Mouse (Mus musculus) CH12.LX (cell line): Measurements from ENCODE around the gene Sf3b3. TPM values are rescaled to one million over a fixed set of nuclear protein-coding genes. Genes with fewer than 3 reads are reported as not detected.

Source experiments
- DNase-seq: peaks from one replicate; pipeline ENCODE4 v3.0.0-alpha.2; 2013; ENCODE audit errors: extremely low read depth
- H3K27ac ChIP-seq: 2 replicates; pipeline ENCODE4 v1.5.1; 2012; ENCODE audit warnings: low read depth, mild to moderate bottlenecking, control low read depth, moderate library complexity; ENCODE audit not compliant: insufficient read depth
- H3K27me3 ChIP-seq: replicated peaks from 2 replicates; pipeline ENCODE3; 2012; ENCODE audit warnings: inconsistent platforms
- H3K36me3 ChIP-seq, 2 experiments: replicated peaks in 1 of 2; 2 replicates each; pipeline versions ENCODE3 to v1.6.1; 2012; ENCODE audit warnings: inconsistent platforms in 1 of 2, low read length in 1 of 2, mild to moderate bottlenecking in 1 of 2, mixed read lengths in 1 of 2, moderate library complexity in 1 of 2; ENCODE audit not compliant: control insufficient read depth in 1 of 2, insufficient read depth in 1 of 2
- H3K4me1 ChIP-seq, 2 experiments: 2 replicates each; pipeline ENCODE4 v1.6.1; 2012; ENCODE audit warnings: inconsistent platforms in 1 of 2, moderate library complexity in 1 of 2; ENCODE audit not compliant: insufficient read depth in 2 of 2, control insufficient read depth in 1 of 2
- H3K4me2 ChIP-seq: 2 replicates; pipeline ENCODE4 v1.6.1; 2012; ENCODE audit warnings: low read depth, mild to moderate bottlenecking, control low read depth; ENCODE audit not compliant: poor library complexity, insufficient read depth, severe bottlenecking
- H3K4me3 ChIP-seq, 3 experiments: fragments of 150-350 bp in 1 of 3; sonication (generic) in 1 of 3; replicated peaks in 1 of 3; 2 replicates each; pipeline versions ENCODE3 to v1.5.1; 2011 to 2012; ENCODE audit warnings: low read depth in 2 of 3, low read length in 2 of 3, mild to moderate bottlenecking in 2 of 3, moderate library complexity in 2 of 3, control low read depth in 1 of 3, improper control_type of control experiment in 1 of 3, inconsistent platforms in 1 of 3, mixed read lengths in 1 of 3; ENCODE audit not compliant: poor library complexity in 1 of 3
- H3K79me2 ChIP-seq: replicated peaks from 2 replicates; pipeline ENCODE4 v1.6.1; 2012; ENCODE audit warnings: mild to moderate bottlenecking, moderate library complexity; ENCODE audit not compliant: control insufficient read depth, poor library complexity, insufficient read depth, severe bottlenecking; ENCODE audit errors: extremely low read depth
- H3K9ac ChIP-seq: 2 replicates; pipeline ENCODE4 v1.6.1; 2012; ENCODE audit warnings: low read depth, mild to moderate bottlenecking, control low read depth, moderate library complexity; ENCODE audit not compliant: insufficient read depth
- H3K9me3 ChIP-seq: replicated peaks from 2 replicates; pipeline ENCODE3; 2012; ENCODE audit warnings: low read length, inconsistent platforms, mixed read lengths
- BHLHE40 ChIP-seq: IDR thresholded peaks from 2 replicates; pipeline ENCODE4 v1.6.1; 2011; ENCODE audit warnings: mild to moderate bottlenecking, low read depth, low read length, improper control_type of control experiment
- CHD1 ChIP-seq: IDR thresholded peaks from 2 replicates; pipeline ENCODE4 v1.6.1; 2012; ENCODE audit warnings: low read depth, low read length, improper control_type of control experiment, inconsistent platforms
- ELF1 ChIP-seq: IDR thresholded peaks from 2 replicates; pipeline ENCODE4 v1.6.1; 2014; ENCODE audit warnings: low read depth, mild to moderate bottlenecking, inconsistent platforms, low read length, improper control_type of control experiment
- EP300 ChIP-seq: IDR thresholded peaks from 2 replicates; pipeline ENCODE4 v1.6.1; 2011; ENCODE audit warnings: low read length, improper control_type of control experiment
- GABPA ChIP-seq: IDR thresholded peaks from 2 replicates; pipeline ENCODE4 v1.6.1; 2012; ENCODE audit warnings: low read depth, low read length, improper control_type of control experiment, inconsistent platforms; ENCODE audit not compliant: insufficient replicate concordance
- HCFC1 ChIP-seq: IDR thresholded peaks from 2 replicates; pipeline ENCODE4 v1.6.1; 2012; ENCODE audit warnings: low read depth, mild to moderate bottlenecking, inconsistent platforms, low read length, improper control_type of control experiment
- IRF4 ChIP-seq: IDR thresholded peaks from 2 replicates; pipeline ENCODE4 v1.6.1; 2014; ENCODE audit warnings: low read depth, mild to moderate bottlenecking, inconsistent platforms, low read length, improper control_type of control experiment
- JUN ChIP-seq: IDR thresholded peaks from 2 replicates; pipeline ENCODE4 v1.6.1; 2011; ENCODE audit warnings: low read depth, mild to moderate bottlenecking, low read length, improper control_type of control experiment, moderate library complexity; ENCODE audit not compliant: insufficient read depth
- MAX ChIP-seq: IDR thresholded peaks from 2 replicates; pipeline ENCODE4 v1.6.1; 2011; ENCODE audit warnings: low read length, improper control_type of control experiment
- MAZ ChIP-seq: IDR thresholded peaks from 2 replicates; pipeline ENCODE4 v1.6.1; 2012; ENCODE audit warnings: low read depth, mild to moderate bottlenecking, inconsistent platforms, low read length, improper control_type of control experiment, moderate library complexity
- MXI1 ChIP-seq: IDR thresholded peaks from 2 replicates; pipeline ENCODE4 v1.6.1; 2011; ENCODE audit warnings: mild to moderate bottlenecking, low read depth, low read length, improper control_type of control experiment
- MYC ChIP-seq: IDR thresholded peaks from 2 replicates; pipeline ENCODE4 v1.6.1; 2011; ENCODE audit warnings: low read depth, mild to moderate bottlenecking, improper control_type of control experiment, low read length
- POLR2A ChIP-seq: IDR thresholded peaks from 2 replicates; pipeline ENCODE4 v1.6.1; 2011; ENCODE audit warnings: low read depth, mild to moderate bottlenecking, improper control_type of control experiment, low read length
- POLR2AphosphoS2 ChIP-seq: IDR thresholded peaks from 2 replicates; pipeline ENCODE4 v1.6.1; 2011; ENCODE audit warnings: low read depth, low read length, improper control_type of control experiment
- RCOR1 ChIP-seq: conservative IDR thresholded peaks from 2 replicates; pipeline ENCODE4 v1.6.1; 2012; ENCODE audit warnings: low read depth, mild to moderate bottlenecking, inconsistent platforms, low read length, improper control_type of control experiment
- SIN3A ChIP-seq: IDR thresholded peaks from 2 replicates; pipeline ENCODE4 v1.6.1; 2012; ENCODE audit warnings: low read length, improper control_type of control experiment, inconsistent platforms
- TCF12 ChIP-seq: IDR thresholded peaks from 2 replicates; pipeline ENCODE4 v1.6.1; 2014; ENCODE audit warnings: low read depth, mild to moderate bottlenecking, inconsistent platforms, low read length, improper control_type of control experiment
- UBTF ChIP-seq: IDR thresholded peaks from 2 replicates; pipeline ENCODE4 v1.6.1; 2012; ENCODE audit warnings: low read depth, mild to moderate bottlenecking, inconsistent platforms, low read length, improper control_type of control experiment, moderate library complexity
- ZMIZ1 ChIP-seq: IDR thresholded peaks from 2 replicates; pipeline ENCODE4 v1.6.1; 2012; ENCODE audit warnings: low read depth, mild to moderate bottlenecking, inconsistent platforms, low read length, improper control_type of control experiment
- ZNF384 ChIP-seq: IDR thresholded peaks from 2 replicates; pipeline ENCODE4 v1.6.1; 2012; ENCODE audit warnings: low read depth, low read length, improper control_type of control experiment, inconsistent platforms
- dilution Hi-C: fragments of 300-500 bp; cut with MboI; formaldehyde crosslinking; loops from 2 replicates; pipeline ENCODE4 v1.14.3; 2020; ENCODE audit warnings: low sequenced_read_pairs; ENCODE audit not compliant: extremely low pct_unique_long_range_greater_than_20kb, extremely low pct_ligation_motif_present
- in situ Hi-C: fragments of 300-500 bp; cut with MboI; formaldehyde crosslinking; loops from 3 replicates; pipeline ENCODE4 v1.14.3; 2019; ENCODE audit warnings: low sequenced_read_pairs, low pct_ligation_motif_present, low pct_unique_long_range_greater_than_20kb, mixed read lengths
- polyA plus RNA-seq: library from polyadenylated mRNA; unstranded; fragments of >175 nt; gene quantifications from 2 replicates; pipeline ENCODE4 v1.2.1, GENCODE M21; 2012; ENCODE audit warnings: low read depth; ENCODE audit not compliant: insufficient read length
- total RNA-seq, 2 experiments: library from RNA; depleted of rRNA; stranded (reverse); fragments of 300-350 nt in 1 of 2; fragments of >200 nt in 1 of 2; gene quantifications; 2 replicates each; pipeline ENCODE4 v1.2.3; 2012 to 2014

The Sf3b3 gene
- total and polyA plus RNA-seq, 3 experiments = 136 to 213 (median 137) TPM

DNA sequence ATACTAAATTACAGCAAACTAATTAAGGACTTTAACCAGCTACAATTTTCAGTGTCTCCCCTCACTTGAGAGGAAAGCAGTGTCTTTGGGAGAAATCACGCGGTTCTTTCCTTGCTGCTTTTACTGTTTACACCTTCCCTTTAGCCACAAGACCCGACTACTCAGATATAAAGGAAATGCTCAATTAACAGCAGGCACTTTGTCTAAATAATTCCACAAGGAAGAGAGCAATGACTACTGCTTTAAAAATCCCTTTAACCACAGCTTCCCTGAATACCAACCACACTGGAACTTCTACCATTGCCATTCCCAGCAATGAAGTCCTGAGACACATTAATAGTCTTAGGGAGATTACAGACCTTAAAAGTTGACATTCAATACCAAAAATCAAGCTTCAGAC is 18.1 kb downstream of the Sf3b3 start:
- Histone ChIP-seq H3K27me3 (no peaks in the 10 kb centered on the region), H3K27ac (no peak overlapping the region), H3K4me3 (no peak overlapping the region), H3K36me3 (peaks cover 76 to 100% of the 10 kb centered on the region in 2 experiments), H3K4me1 (peaks cover 0 to 2% of the 10 kb centered on the region in 2 experiments; a peak in 1 of 4 replicates), H3K9ac (no peak overlapping the region), H3K9me3 (no peaks in the 10 kb centered on the region), H3K4me2 (no peak overlapping the region), H3K79me2 (peaks cover 62% of the 10 kb centered on the region)
- in situ Hi-C loops = loop anchor here (25.0 kb wide), 2 partner anchors 191 to 459 kb away; no protein-coding TSS in a partner anchor
- TF ChIP-seq HCFC1 (no peak), MAX (no peak), CHD1 (no peak), ZMIZ1 (no peak), TCF12 (no peak), UBTF (no peak), POLR2A (no peak), MAZ (no peak), RCOR1 (no peak), BHLHE40 (no peak), EP300 (no peak), MXI1 (no peak), ZNF384 (no peak)
- dilution Hi-C loops = no loop called here
- no peak for DNase-seq

DNA sequence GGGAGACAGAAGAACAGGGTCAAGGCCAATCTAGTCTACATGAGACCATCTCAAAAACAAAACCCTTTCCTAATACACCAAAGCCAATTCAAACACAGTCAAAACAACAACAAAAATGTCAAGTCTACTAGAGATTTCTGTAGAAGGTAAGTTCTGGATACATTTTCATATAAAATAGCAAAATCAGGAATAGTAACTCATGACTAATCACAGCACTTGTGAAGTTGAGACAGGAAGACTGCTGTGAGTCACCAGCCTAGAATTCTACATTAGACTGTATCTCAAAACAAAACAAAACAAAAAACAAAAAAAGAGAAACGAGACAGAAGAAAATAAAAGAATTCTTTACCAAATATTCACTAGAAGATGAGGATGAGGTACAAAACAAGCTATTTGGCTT is 21.7 kb downstream of the Sf3b3 start:
- no peak overlapping the region for H3K27ac ChIP-seq
- DNase-seq = no peak
- no peak overlapping the region for H3K9ac ChIP-seq
- H3K79me2 ChIP-seq = peaks cover 62% of the 10 kb centered on the region
- dilution Hi-C loops = no loop called here
- no peaks in the 10 kb centered on the region for H3K27me3 ChIP-seq
- no peak for TF ChIP-seq MXI1
- TF ChIP-seq IRF4 = no peak
- TF ChIP-seq ELF1 = no peak
- TF ChIP-seq HCFC1 = no peak
- no peak; the same call in 1 of the 2 replicates for TF ChIP-seq POLR2AphosphoS2
- TF ChIP-seq UBTF = no peak
- TF ChIP-seq MAX = no peak
- TF ChIP-seq SIN3A = no peak
- TF ChIP-seq BHLHE40 = no peak
- TF ChIP-seq MYC = no peak
- TF ChIP-seq JUN = no peak
- no peak for TF ChIP-seq ZMIZ1
- no peak for TF ChIP-seq GABPA
- TF ChIP-seq, all 38 proteins: peak for 0
- Histone ChIP-seq H3K36me3 (peaks cover 82 to 100% of the 10 kb centered on the region in 2 experiments), H3K4me3 (no peak overlapping the region), H3K9me3 (no peaks in the 10 kb centered on the region), H3K4me1 (peaks cover 0 to 2% of the 10 kb centered on the region in 2 experiments; a peak in 1 of 4 replicates), H3K4me2 (no peak overlapping the region)
- in situ Hi-C loops = loop anchor here (25.0 kb wide), 2 partner anchors 188 to 462 kb away; no protein-coding TSS in a partner anchor
